Mouse (Mus musculus) megakaryocyte, embryonic 14.5 days (primary cell): ENCODE measurements around the gene Atf6b.

Experiments
- FLI1 ChIP-seq: IDR thresholded peaks from 2 replicates; pipeline ENCODE4 v1.6.1; 2012; ENCODE audit warnings: low read length, inconsistent platforms, mixed read lengths
- GATA1 ChIP-seq: IDR thresholded peaks from 3 replicates; pipeline ENCODE4 v1.6.1; 2012; ENCODE audit warnings: mixed read lengths, low read length, inconsistent platforms, borderline replicate concordance

DNA sequence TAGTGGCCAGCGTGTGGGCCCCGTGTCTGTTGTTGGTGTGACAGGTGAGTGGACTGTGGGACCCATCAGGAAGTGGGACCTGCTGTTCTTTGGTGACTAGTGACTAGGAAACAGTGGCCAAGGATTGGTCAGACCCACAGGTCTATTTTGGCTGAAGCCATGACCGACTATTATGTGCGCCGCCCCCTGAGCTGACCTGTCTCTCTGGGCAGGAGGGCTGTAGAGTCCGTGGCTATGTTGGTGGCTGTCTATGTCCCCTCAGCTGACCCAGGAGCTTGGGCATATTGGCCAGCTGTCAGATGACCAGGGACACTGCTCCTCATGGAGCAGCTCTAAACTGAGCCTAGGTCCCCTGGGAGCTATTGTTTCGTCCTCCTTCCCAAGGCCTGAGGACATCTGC lies 41.9 kb downstream of the Atf6b start:
- no peak for TF ChIP-seq GATA1
- TF ChIP-seq FLI1: no peak
